Mouse (Mus musculus): Measurements from ENCODE around the gene Actrt2. TPM values are rescaled to one million over a fixed set of nuclear protein-coding genes. Genes with fewer than 3 reads are reported as not detected.

The Actrt2 gene
- polyA plus RNA-seq, 1 experiment from 2014 or later: not detected

DNA sequence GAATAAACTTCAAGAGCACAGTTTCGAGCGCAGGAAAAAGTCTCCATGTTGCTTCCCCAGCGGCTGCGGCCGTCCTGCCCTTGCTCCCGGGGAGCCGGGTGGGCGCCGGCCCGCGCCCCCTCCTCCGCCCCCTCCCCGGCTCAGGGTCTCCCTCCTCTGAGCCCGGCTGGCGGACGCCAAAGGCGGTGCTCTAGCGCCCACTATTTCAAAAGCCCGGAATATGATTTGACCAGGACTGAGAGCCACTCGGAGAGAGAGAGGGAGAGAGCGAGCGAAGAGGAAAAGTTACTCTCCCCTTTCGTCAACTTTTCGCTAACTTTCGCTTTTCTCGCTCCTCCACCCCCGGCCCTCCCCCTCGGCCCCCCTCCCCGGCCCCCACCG, 31.6 kb downstream of the Actrt2 start:
- Histone ChIP-seq H3K27me3 (peaks cover 61% of the 10 kb centered on the region), H3K9ac (peak overlapping the region; percentile 98), H3K4me2 (peak overlapping the region; percentile 88), H3K9me3 (replicated peaks) (no peaks in the 10 kb centered on the region), H3K36me3 (ENCODE audit: poor library complexity, severe bottlenecking) (no peaks in the 10 kb centered on the region), H3K4me3 (peak overlapping the region; percentile 80), H3K27ac (peak overlapping the region; percentile 95), H3K4me1 (peaks cover 88% of the 10 kb centered on the region)
- ATAC-seq: peak; percentile 58
- WGBS: under 1% methylated on average over 18 of the region's 30 CpGs

DNA sequence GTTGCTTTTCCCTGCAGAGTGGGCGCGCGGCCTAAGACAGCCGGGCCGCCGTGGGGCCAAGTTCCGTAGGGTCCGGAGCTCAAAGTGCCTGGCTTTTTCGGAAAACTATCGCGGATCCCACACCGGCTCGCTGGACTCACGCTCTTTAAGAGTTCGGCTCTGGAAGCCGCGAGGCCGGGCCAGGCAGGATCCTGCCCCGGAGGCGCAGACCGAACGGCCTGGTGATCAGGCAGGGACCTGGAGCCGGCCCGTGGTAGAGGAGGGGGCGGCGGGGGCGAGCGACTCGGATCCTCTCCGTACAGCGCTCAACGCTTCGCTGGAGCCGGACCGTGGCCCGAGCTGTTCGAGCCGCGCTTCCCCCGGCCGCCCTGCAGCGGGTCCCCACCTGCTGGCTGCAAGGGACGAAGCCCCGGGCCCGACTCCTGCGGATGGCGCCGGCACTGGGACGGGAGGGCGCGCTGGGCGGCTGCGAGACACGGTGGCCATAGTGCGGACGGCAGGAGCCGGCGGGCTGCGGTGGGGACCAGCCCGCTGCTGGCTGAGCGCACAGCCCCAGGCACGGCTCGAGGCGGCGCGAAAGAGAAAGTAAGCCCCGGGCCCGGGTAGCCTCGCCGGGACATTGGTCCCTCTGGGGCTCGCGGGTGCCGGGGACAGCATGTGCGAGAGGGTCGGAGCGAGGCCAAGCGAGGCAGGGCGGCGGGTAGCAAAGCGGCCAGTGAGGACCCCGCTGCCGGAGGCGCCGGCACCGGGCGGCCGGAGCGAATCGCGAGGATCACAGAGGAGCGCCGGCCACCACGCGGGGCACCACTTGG, 32.2 kb downstream of the Actrt2 start:
- Histone ChIP-seq H3K36me3 (ENCODE audit: poor library complexity, severe bottlenecking) (no peaks in the 10 kb centered on the region), H3K27me3 (peaks cover 59% of the 10 kb centered on the region), H3K27ac (peak overlapping the region; percentile 95), H3K4me2 (peak overlapping the region; percentile 88), H3K4me1 (peaks cover 89% of the 10 kb centered on the region), H3K4me3 (peak overlapping the region; percentile 80), H3K9me3 (replicated peaks) (no peaks in the 10 kb centered on the region), H3K9ac (peak overlapping the region; percentile 98)
- peak; percentile 34; the same call in 1 of the 2 replicates for ATAC-seq
- under 1% methylated on average over 78 of the region's 94 CpGs for WGBS

DNA sequence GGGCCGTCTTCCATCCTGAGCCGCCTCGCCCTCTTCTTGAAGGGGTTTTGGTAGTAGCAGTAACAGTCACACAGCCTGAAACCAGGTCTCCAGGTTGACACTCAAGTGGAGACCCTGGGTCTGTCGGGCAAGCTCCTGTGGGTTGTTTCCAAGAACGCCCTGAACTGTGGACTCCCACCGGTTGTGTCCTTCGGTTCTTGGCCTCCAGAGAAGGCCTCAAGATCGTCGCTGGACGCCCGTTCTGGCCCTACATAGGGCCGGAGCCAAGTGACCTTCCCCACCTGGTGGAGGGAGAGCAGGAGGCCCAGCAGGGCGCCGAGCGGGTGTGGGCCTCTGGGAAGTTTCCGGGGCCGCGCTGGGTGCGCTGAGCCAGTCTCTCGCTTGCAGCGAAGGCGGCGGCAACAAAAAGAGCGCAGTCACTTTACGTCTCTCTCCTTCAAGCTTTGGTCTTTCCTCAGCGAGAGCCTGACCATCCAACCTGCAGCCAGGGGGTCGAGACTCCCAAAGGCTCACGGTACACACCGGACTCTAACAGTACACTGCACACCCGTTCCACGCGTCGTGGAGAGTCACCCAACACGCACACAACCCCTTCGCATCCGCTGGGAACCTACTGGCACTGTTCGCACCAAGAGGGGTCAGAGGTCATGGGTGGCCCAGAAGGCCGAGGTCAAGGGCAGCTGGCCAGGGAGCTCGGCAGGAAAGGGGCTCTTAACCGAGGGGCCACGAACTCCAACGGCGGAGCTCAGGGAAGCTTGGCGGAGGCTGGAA, 33.0 kb downstream of the Actrt2 start:
- peak overlapping the region; percentile 98 for H3K9ac ChIP-seq
- peak overlapping the region; percentile 80 for H3K4me3 ChIP-seq
- 5% methylated on average over 43 of the region's 44 CpGs for WGBS
- H3K36me3 ChIP-seq (ENCODE audit: poor library complexity, severe bottlenecking): no peaks in the 10 kb centered on the region
- H3K27me3 ChIP-seq: peaks cover 51% of the 10 kb centered on the region
- ATAC-seq: no peak
- H3K9me3 ChIP-seq (replicated peaks): no peaks in the 10 kb centered on the region
- peaks cover 88% of the 10 kb centered on the region for H3K4me1 ChIP-seq
- H3K27ac ChIP-seq: peak overlapping the region; percentile 95
- H3K4me2 ChIP-seq: peak overlapping the region; percentile 88

DNA sequence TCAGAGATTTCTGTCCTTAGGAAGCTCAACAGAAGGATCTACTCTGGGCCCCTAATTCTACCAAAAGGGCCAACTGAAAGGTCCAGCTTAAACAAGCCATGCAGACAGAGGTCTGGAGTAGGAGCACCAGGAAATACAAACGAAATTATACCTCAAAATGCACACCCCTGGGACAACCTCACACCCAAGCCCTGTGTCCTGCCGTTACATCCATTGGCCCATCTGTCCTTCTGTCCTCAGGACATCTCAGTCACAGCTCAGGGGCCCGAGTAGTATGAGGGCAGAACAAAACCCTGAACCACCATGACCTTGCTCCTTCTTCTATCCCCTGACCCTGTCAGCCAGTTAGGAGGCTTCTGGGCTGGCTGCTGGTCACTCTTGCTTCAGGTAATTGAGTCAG, 33.7 kb downstream of the Actrt2 start:
- H3K9ac ChIP-seq: peak overlapping the region; percentile 98
- H3K4me3 ChIP-seq: peak overlapping the region; percentile 80
- peaks cover 45% of the 10 kb centered on the region for H3K27me3 ChIP-seq
- H3K36me3 ChIP-seq (ENCODE audit: poor library complexity, severe bottlenecking): no peaks in the 10 kb centered on the region
- H3K4me2 ChIP-seq: peak overlapping the region; percentile 88
- WGBS: 23% methylated on average over 3 of the region's 3 CpGs
- no peaks in the 10 kb centered on the region for H3K9me3 ChIP-seq (replicated peaks)
- H3K4me1 ChIP-seq: peaks cover 88% of the 10 kb centered on the region
- H3K27ac ChIP-seq: peak overlapping the region; percentile 95; the same call in 1 of the 2 replicates
- ATAC-seq: no peak

DNA sequence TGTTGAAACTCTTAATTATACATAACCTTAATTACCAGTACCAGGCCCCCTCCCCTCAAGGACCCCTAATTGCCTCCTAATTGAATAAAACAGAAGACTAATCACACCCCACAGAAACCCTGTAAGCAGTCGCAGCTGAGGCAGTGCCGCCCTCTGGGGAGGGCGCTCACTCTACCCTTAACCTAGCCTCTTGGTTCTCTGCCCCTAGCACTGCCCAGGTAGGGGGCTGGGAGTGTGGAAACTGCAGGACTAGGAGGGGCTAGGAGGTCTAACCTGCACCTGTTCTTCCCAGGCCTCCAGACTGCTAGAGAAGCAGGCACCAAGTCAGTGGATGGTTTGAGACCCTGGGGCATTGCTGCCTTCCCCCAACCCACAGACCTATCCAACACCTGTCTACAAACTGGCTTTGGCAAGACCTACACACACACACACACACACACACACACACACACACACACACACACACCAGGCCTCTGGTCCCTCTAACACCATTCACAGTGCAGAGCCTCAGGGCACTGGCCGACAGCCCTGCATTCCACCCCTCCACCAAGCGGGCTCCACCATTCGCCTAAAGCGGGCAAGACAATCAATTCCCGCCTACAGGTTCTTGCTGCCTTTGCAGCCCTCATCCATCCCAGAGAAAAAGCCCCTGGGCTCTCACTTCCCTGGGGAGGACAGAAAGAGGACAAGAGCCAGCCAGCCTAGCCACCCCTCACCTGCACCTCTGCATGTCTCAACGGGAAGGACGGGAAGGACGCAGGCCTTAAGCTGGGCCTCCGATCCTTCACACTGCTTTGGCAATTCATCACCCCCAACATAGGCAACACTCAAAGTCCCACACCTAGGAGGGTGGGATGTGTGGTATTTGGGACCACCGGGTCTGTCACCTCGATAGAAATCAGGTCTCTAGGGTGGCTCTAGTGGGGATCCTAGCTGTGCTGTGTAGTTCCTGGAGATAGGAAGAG, 34.6 kb downstream of the Actrt2 start:
- peak overlapping the region; percentile 80 for H3K4me3 ChIP-seq
- peak overlapping the region; percentile 98 for H3K9ac ChIP-seq
- H3K9me3 ChIP-seq (replicated peaks): no peaks in the 10 kb centered on the region
- peaks cover 39% of the 10 kb centered on the region for H3K27me3 ChIP-seq
- 0 out of 2 replicates have a peak, but pooled peaks have one; percentile 11 for ATAC-seq
- H3K4me2 ChIP-seq: peak overlapping the region; percentile 88
- peaks cover 91% of the 10 kb centered on the region for H3K4me1 ChIP-seq
- no peaks in the 10 kb centered on the region for H3K36me3 ChIP-seq (ENCODE audit: poor library complexity, severe bottlenecking)
- peak overlapping the region; percentile 95 for H3K27ac ChIP-seq
- WGBS: 21% methylated on average over 14 of the region's 14 CpGs

DNA sequence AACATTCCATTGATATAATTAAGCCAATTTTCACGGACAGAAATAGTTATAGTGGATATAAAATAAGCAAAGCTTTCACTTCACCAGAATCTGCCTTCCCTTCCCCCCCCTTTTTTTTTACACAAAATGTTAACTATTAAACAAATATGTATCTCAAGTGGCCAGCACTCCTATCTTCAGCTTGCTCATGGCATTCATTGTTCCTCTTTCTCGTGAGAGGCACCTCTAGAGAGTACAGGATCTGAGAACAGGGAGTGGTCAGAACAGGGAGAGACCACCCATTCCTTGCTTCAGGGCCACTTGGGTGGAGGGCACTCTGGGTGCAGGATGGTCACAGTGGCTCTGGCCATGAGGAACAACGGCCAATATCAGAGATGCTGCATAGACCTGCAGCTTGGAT, 36.9 kb downstream of the Actrt2 start:
- peak overlapping the region; percentile 52 for H3K9ac ChIP-seq
- peak overlapping the region; percentile 13 for H3K4me3 ChIP-seq
- 46% methylated on average over 3 of the region's 3 CpGs for WGBS
- H3K9me3 ChIP-seq (replicated peaks): no peaks in the 10 kb centered on the region
- peak overlapping the region; percentile 88 for H3K4me2 ChIP-seq
- ATAC-seq: no peak
- no peaks in the 10 kb centered on the region for H3K36me3 ChIP-seq (ENCODE audit: poor library complexity, severe bottlenecking)
- peaks cover 98% of the 10 kb centered on the region for H3K4me1 ChIP-seq
- peaks cover 35% of the 10 kb centered on the region for H3K27me3 ChIP-seq
- peak overlapping the region; percentile 14; the same call in 1 of the 2 replicates for H3K27ac ChIP-seq

DNA sequence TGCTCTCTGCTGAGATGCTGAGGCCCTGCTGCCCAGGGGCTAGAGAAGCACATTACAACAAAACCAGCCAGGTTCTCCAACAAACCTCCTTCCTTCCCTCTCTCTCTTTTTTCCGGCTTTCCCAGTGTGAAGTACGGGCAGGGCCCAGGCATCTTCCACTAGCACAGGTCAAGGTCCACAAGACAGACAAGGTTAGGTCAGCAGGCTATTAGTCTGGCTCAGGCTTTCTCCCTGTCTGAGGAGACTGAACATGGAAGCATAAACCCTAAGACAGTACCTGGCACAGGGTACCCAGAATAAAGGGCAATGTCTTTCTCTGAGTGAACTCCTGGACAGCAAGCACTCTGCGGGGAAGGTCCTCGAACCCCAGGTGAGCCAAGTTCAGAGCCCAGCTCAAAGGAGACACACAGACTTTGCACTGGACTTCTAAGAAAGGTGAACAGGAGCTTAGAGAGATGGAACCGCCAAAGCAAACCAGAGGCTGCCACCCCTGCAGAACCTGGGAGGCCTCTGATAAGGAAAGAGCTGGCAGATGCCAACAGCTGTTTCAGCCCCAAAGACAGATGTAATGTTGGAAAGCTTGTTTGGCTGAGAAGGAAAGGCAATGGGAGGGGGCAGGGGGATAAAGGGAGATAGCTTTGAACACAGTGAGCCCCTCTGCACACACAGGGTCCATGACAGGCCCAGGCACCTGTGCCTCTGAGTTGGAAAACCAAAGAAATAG, 40.1 kb downstream of the Actrt2 start:
- no peak for ATAC-seq
- Histone ChIP-seq H3K9me3 (replicated peaks) (no peaks in the 10 kb centered on the region), H3K4me3 (no peak overlapping the region), H3K27me3 (peaks cover 13% of the 10 kb centered on the region), H3K9ac (peak overlapping the region; percentile 34), H3K4me2 (peak overlapping the region; percentile 20), H3K36me3 (ENCODE audit: poor library complexity, severe bottlenecking) (no peaks in the 10 kb centered on the region), H3K4me1 (peaks cover 95% of the 10 kb centered on the region), H3K27ac (peak overlapping the region; percentile 16)
- 79% methylated on average over 5 of the region's 5 CpGs for WGBS

DNA sequence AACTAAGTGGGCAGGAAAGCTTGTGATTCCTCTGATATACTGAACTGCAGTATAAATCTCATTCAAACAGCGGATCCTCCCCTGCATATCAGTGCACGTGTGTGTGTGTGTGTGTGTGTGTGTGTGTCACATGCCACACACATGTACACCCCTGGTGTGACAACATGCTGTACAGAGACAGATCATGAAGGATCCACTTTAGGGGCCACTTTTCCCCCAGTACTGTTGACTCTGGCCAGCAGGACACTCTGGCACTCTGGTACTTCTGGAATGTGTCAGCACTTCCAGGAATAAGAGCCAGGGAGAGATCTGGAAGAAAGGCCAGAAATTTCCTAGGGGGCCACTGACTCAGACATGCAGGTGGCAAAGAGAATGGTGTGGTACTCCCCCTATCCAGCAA, 41.4 kb downstream of the Actrt2 start:
- Histone ChIP-seq H3K4me2 (no peak overlapping the region), H3K4me3 (no peak overlapping the region), H3K36me3 (ENCODE audit: poor library complexity, severe bottlenecking) (no peaks in the 10 kb centered on the region), H3K27me3 (peaks cover 6% of the 10 kb centered on the region; the same call in 1 of the 2 replicates), H3K9me3 (replicated peaks) (no peaks in the 10 kb centered on the region), H3K4me1 (peaks cover 94% of the 10 kb centered on the region), H3K9ac (no peak overlapping the region), H3K27ac (peak overlapping the region; percentile 16)
- WGBS: 83% methylated on average over 2 of the region's 2 CpGs
- ATAC-seq: no peak

DNA sequence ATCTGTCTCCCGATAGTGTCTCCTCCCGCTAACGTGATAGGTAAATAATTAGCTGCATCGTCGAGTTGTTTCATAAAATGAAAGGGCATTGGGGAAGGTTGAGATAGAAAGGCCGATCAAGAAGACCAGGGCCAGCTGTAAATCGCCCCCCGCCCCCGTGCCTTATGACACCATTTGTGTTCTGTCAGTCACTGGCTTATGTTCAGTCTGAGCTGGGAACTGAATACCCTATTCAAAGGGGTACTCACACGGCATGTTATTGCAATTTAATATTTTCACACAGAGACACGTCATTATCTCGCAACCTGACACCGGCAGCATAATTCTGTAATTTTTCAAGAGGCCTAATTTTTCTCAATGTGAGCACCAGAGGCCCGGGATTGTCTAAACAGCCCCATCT, 42.0 kb downstream of the Actrt2 start:
- Histone ChIP-seq H3K27ac (0 out of 2 replicates have a peak overlapping the region, but pooled peaks have one; percentile 14), H3K4me2 (no peak overlapping the region), H3K27me3 (peaks cover under 1% of the 10 kb centered on the region; the same call in 1 of the 2 replicates)

DNA sequence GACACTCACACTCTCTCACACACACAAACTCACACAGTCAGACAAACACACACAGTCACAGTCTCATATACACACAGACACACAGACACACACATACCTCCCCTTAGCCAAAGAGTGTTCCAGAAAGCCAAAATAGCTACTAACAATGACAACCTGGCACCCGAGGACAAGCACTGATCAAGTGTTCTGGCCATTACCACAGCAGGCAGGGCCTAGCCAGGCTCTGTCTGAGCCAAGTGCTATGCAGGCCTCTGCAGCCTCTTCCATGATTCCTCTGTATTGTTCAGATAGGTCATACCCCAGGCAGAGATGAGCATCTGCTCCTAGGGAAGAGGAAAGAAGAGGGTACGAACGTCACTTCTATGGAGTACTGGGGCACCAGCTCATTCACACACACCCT, 44.4 kb downstream of the Actrt2 start:
- Histone ChIP-seq H3K9ac (no peak overlapping the region), H3K27me3 (no peaks in the 10 kb centered on the region; the same call in 1 of the 2 replicates), H3K4me2 (no peak overlapping the region), H3K36me3 (ENCODE audit: poor library complexity, severe bottlenecking) (no peaks in the 10 kb centered on the region), H3K4me3 (no peak overlapping the region), H3K27ac (no peak overlapping the region), H3K4me1 (peaks cover 75% of the 10 kb centered on the region), H3K9me3 (replicated peaks) (no peaks in the 10 kb centered on the region)
- 73% methylated on average over 3 of the region's 3 CpGs for WGBS
- ATAC-seq: no peak

More for the DNA sequence above, 42.0 kb downstream of the Actrt2 start:
- 38% methylated on average over 14 of the region's 14 CpGs for WGBS
- Histone ChIP-seq H3K4me3 (no peak overlapping the region), H3K4me1 (peaks cover 89% of the 10 kb centered on the region), H3K9ac (0 out of 2 replicates have a peak overlapping the region, but pooled peaks have one; percentile 1), H3K36me3 (ENCODE audit: poor library complexity, severe bottlenecking) (no peaks in the 10 kb centered on the region), H3K9me3 (replicated peaks) (no peaks in the 10 kb centered on the region)
- no peak for ATAC-seq

DNA sequence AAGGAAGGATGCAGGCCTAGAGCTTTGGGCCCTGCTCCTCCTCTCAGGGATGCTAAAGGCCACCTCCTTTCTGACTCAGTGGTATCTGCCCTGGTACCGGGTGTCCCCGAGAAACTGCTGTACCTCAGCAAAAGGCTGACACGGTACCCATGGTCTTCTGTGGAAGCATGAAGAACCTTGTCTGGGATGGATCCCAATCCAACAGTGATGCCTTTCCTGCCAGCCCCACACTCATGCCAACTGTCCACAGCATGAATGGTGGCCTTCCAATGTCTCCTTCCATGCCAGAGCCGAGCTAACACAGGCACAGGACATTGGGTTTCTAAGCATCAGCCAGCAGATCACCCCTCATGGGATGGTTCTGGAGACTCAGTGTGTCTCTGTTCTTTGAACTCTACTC, 45.1 kb downstream of the Actrt2 start:
- no peak overlapping the region for H3K4me3 ChIP-seq
- H3K9me3 ChIP-seq (replicated peaks): no peaks in the 10 kb centered on the region
- H3K36me3 ChIP-seq (ENCODE audit: poor library complexity, severe bottlenecking): no peaks in the 10 kb centered on the region
- no peaks in the 10 kb centered on the region; the same call in 1 of the 2 replicates for H3K27me3 ChIP-seq
- 91% methylated on average over 4 of the region's 4 CpGs for WGBS
- H3K4me1 ChIP-seq: peaks cover 75% of the 10 kb centered on the region
- ATAC-seq: no peak
- no peak overlapping the region for H3K27ac ChIP-seq
- H3K9ac ChIP-seq: no peak overlapping the region
- H3K4me2 ChIP-seq: no peak overlapping the region

All from forebrain, embryonic 13.5 days (tissue).